Mouse (Mus musculus) forelimb bud, embryonic 11.5 days (tissue): ENCODE results near the gene Inppl1.

Experiments used
- DNase-seq: peaks from one replicate; pipeline ENCODE4 v3.0.0-alpha.2; 2012; ENCODE audit warnings: low read depth, low spot score

Inppl1 gene

GRCm38 (mm10) chr7:101844186-101844585 is 6.2 kb upstream of the Inppl1 start:
- no peak for DNase-seq

- no peak for DNase-seq
Measured at GRCm38 (mm10) chr7:101837154-101837605, 849 bp downstream of the Inppl1 start.

GRCm38 (mm10) chr7:101836271-101837153 is 1.5 kb downstream of the Inppl1 start:
- peak; percentile 55 for DNase-seq

- no peak for DNase-seq
Measured at GRCm38 (mm10) chr7:101835457-101836109, 2.4 kb downstream of the Inppl1 start.

- DNase-seq: no peak
Measured at GRCm38 (mm10) chr7:101834903-101835302, 3.1 kb downstream of the Inppl1 start.

GRCm38 (mm10) chr7:101833916-101834584 is 4.0 kb downstream of the Inppl1 start:
- no peak for DNase-seq

- DNase-seq: no peak
Measured at GRCm38 (mm10) chr7:101833352-101833751, 4.7 kb downstream of the Inppl1 start.

GRCm38 (mm10) chr7:101832372-101832771 is 5.7 kb downstream of the Inppl1 start:
- no peak for DNase-seq

GRCm38 (mm10) chr7:101831437-101831836 is 6.6 kb downstream of the Inppl1 start:
- DNase-seq: no peak

- DNase-seq: no peak
Measured at GRCm38 (mm10) chr7:101830373-101830772, 7.7 kb downstream of the Inppl1 start.

GRCm38 (mm10) chr7:101823758-101824630 is 14.0 kb downstream of the Inppl1 start:
- no peak for DNase-seq

GRCm38 (mm10) chr7:101822836-101823757 is 14.9 kb downstream of the Inppl1 start:
- peak; percentile 37 for DNase-seq

GRCm38 (mm10) chr7:101821571-101822501 is 16.2 kb downstream of the Inppl1 start:
- peak; percentile 87 for DNase-seq

- no peak for DNase-seq
Measured at GRCm38 (mm10) chr7:101820295-101821030, 17.6 kb downstream of the Inppl1 start.

GRCm38 (mm10) chr7:101817861-101818401 is 20.1 kb downstream of the Inppl1 start, which contains the start of gene Phox2a:
Gene Phox2a, plus strand, starts transcription at chr7:101818313.
- no peak for DNase-seq

GRCm38 (mm10) chr7:101777053-101777452 is 61.0 kb downstream of the Inppl1 start:
- no peak for DNase-seq

- no peak for DNase-seq
Measured at GRCm38 (mm10) chr7:101772687-101773086, 65.3 kb downstream of the Inppl1 start.
